Mouse (Mus musculus): ENCODE measurements around the gene Gak.
"Not testable (repeated sequence)": the region's sequence is repeated elsewhere in the genome, so short reads cannot be mapped to it uniquely, and the experiment has no call there.

The Gak gene

GRCm38 (mm10) chr5:108655891-108656650 lies 26.5 kb upstream of the Gak start:
- DNase-seq (ENCODE audit: low spot score in 2 of 2) = no peak

GRCm38 (mm10) chr5:108655381-108655780 lies 25.8 kb upstream of the Gak start:
- no peak for DNase-seq (ENCODE audit: low spot score in 2 of 2)

GRCm38 (mm10) chr5:108654444-108654990 lies 25.0 kb upstream of the Gak start:
- DNase-seq (ENCODE audit: low spot score in 2 of 2) = no peak

- DNase-seq (ENCODE audit: low spot score in 2 of 2) = no peak
These were observed 23.8 kb upstream of the Gak start for GRCm38 (mm10) chr5:108653341-108653740.

GRCm38 (mm10) chr5:108651823-108652222 lies 22.3 kb upstream of the Gak start:
- DNase-seq (ENCODE audit: low spot score in 2 of 2) = peak in 1 of 2 experiments; percentile 48

- DNase-seq (ENCODE audit: low spot score in 2 of 2) = no peak
These were observed 21.7 kb upstream of the Gak start for GRCm38 (mm10) chr5:108651136-108651720.

GRCm38 (mm10) chr5:108650341-108650740 lies 20.8 kb upstream of the Gak start:
- DNase-seq (ENCODE audit: low spot score in 2 of 2) = no peak

GRCm38 (mm10) chr5:108648937-108649576 lies 19.5 kb upstream of the Gak start:
- DNase-seq (ENCODE audit: low spot score in 2 of 2) = no peak

GRCm38 (mm10) chr5:108647820-108648465 lies 18.4 kb upstream of the Gak start:
- DNase-seq (ENCODE audit: low spot score in 2 of 2) = no peak

GRCm38 (mm10) chr5:108647311-108647710 lies 17.8 kb upstream of the Gak start:
- DNase-seq (ENCODE audit: low spot score in 2 of 2) = no peak

- no peak for DNase-seq (ENCODE audit: low spot score in 2 of 2)
These were observed 16.7 kb upstream of the Gak start for GRCm38 (mm10) chr5:108646343-108646660.

- DNase-seq (ENCODE audit: low spot score in 2 of 2) = no peak
These were observed 16.2 kb upstream of the Gak start for GRCm38 (mm10) chr5:108645651-108646342.

- no peak for DNase-seq (ENCODE audit: low spot score in 2 of 2)
These were observed 14.1 kb upstream of the Gak start for GRCm38 (mm10) chr5:108643674-108644073.

- no peak for DNase-seq (ENCODE audit: low spot score in 2 of 2)
These were observed 6.6 kb upstream of the Gak start for GRCm38 (mm10) chr5:108636172-108636571.

- not testable (repeated sequence) for DNase-seq (ENCODE audit: low spot score in 2 of 2)
These were observed 4.5 kb upstream of the Gak start for GRCm38 (mm10) chr5:108634088-108634487.

- DNase-seq (ENCODE audit: low spot score in 2 of 2) = no peak
These were observed 4.1 kb upstream of the Gak start for GRCm38 (mm10) chr5:108633676-108634075.

- DNase-seq (ENCODE audit: low spot score in 2 of 2) = peak in 1 of 2 experiments; percentile 7
These were observed 493 bp downstream of the Gak start for GRCm38 (mm10) chr5:108628891-108629633.

GRCm38 (mm10) chr5:108626050-108626660 lies 3.4 kb downstream of the Gak start:
- no peak for DNase-seq (ENCODE audit: low spot score in 2 of 2)

- no peak for DNase-seq (ENCODE audit: low spot score in 2 of 2)
These were observed 7.7 kb downstream of the Gak start for GRCm38 (mm10) chr5:108621870-108622269.

- DNase-seq (ENCODE audit: low spot score in 2 of 2) = no peak
These were observed 19.1 kb downstream of the Gak start for GRCm38 (mm10) chr5:108610426-108610825.

GRCm38 (mm10) chr5:108602537-108602936 lies 27.0 kb downstream of the Gak start:
- DNase-seq (ENCODE audit: low spot score in 2 of 2) = no peak
